Mouse (Mus musculus) heart, embryonic 15.5 days (tissue): Measurements from ENCODE around the gene Pde4a. TPM values are rescaled to one million over a fixed set of nuclear protein-coding genes. Genes with fewer than 3 reads are reported as not detected.
A peak's percentile ranks its signal among the peaks of the same experiment; 100 is the strongest.

Source experiments
- ATAC-seq: fragments of 200-750 bp; cut with Nextera tagmentation; replicated peaks from 2 replicates; pipeline ENCODE4 v1.8.0; 2017; ENCODE audit warnings: low read depth, moderate TSS enrichment; ENCODE audit not compliant: insufficient number of reproducible peaks, insufficient read depth, low FRiP score
- H3K27ac ChIP-seq: fragments of 300-500 bp; sonication (generic); 2 replicates; pipeline ENCODE4 v1.5.1; 2015; ENCODE audit warnings: mild to moderate bottlenecking, inconsistent platforms
- H3K27me3 ChIP-seq: fragments of 300-500 bp; sonication (generic); 2 replicates; pipeline ENCODE4 v1.6.1; 2015; ENCODE audit warnings: inconsistent platforms
- H3K36me3 ChIP-seq: fragments of 300-500 bp; sonication (generic); 2 replicates; pipeline ENCODE4 v1.6.1; 2015; ENCODE audit warnings: mild to moderate bottlenecking, inconsistent platforms
- H3K4me1 ChIP-seq: fragments of 300-500 bp; sonication (generic); replicated peaks from 2 replicates; pipeline ENCODE4 v1.6.1; 2015; ENCODE audit warnings: inconsistent platforms
- H3K4me2 ChIP-seq: fragments of 300-500 bp; sonication (generic); 2 replicates; pipeline ENCODE4 v1.6.1; 2015; ENCODE audit warnings: inconsistent platforms, mild to moderate bottlenecking, moderate library complexity
- H3K4me3 ChIP-seq: fragments of 300-500 bp; sonication (generic); 2 replicates; pipeline ENCODE4 v1.5.1; 2015; ENCODE audit warnings: mild to moderate bottlenecking, inconsistent platforms
- H3K9ac ChIP-seq: fragments of 300-500 bp; sonication (generic); 2 replicates; pipeline ENCODE4 v1.6.1; 2015; ENCODE audit warnings: mild to moderate bottlenecking, inconsistent platforms
- H3K9me3 ChIP-seq: fragments of 300-500 bp; sonication (generic); replicated peaks from 2 replicates; pipeline ENCODE4 v1.6.1; 2016; ENCODE audit warnings: inconsistent platforms
- WGBS: fragments of 180-500 bp; shearing (Covaris S2); methylation state at CpG from one replicate; pipeline ENCODE4 v1.1.7; 2015; ENCODE audit warnings: mixed read lengths; 5-methylcytosine and 5-hydroxymethylcytosine counted together
- polyA plus RNA-seq: library from polyadenylated mRNA; unstranded; fragments of >200 nt; fragmentation: Nextera tagmentation; extraction: Ambion mirVana; gene quantifications from 2 replicates; pipeline ENCODE4 v1.2.1, GENCODE M21; 2015

The Pde4a gene
- polyA plus RNA-seq, 1 experiment from 2014 or later = 13.0 TPM

DNA sequence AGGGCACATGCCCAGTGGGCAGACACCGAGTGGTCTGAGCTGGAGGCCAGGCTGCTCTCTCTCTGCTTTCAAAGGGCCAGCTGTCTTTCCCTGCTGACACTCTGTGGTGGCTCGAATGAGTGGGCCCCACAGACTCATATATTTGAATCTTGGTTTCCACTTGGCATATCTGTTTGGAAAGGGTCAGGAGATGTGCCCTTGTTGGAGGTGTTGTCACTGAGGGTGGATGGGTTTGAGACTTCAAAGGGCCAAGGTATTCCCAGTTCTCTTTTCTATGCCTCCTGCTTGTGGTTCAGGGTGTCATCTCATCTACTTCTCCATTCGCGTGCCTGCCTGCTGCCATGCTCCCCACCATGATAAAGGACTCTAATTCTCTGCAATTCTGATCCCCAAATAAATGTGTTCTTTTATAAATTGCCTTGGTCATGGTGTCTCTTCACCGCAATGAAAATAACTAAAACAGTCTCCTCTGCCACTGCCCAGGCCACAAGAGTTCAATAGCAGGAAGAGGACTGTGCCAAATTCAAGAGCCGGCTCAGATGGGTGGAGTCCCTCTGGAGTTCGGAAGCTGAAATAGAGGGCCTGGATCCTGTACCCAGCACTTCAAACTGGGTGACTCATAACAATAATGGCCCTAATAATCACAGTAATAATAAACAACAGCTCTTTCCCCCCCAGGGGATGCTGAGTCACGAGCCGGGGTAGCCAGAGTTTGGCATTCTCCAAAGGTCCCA is 30.8 kb upstream of the Pde4a start:
- H3K4me3 ChIP-seq = no peak overlapping the region
- H3K27ac ChIP-seq = 0 out of 2 replicates have a peak overlapping the region, but pooled peaks have one; percentile 17
- H3K4me2 ChIP-seq = no peak overlapping the region
- no peaks in the 10 kb centered on the region for H3K9me3 ChIP-seq
- no peak overlapping the region for H3K9ac ChIP-seq
- no peaks in the 10 kb centered on the region for H3K27me3 ChIP-seq
- no peak for ATAC-seq
- peaks cover 17% of the 10 kb centered on the region for H3K36me3 ChIP-seq
- peaks cover 29% of the 10 kb centered on the region for H3K4me1 ChIP-seq
- 55% methylated on average over 9 of the region's 9 CpGs for WGBS

DNA sequence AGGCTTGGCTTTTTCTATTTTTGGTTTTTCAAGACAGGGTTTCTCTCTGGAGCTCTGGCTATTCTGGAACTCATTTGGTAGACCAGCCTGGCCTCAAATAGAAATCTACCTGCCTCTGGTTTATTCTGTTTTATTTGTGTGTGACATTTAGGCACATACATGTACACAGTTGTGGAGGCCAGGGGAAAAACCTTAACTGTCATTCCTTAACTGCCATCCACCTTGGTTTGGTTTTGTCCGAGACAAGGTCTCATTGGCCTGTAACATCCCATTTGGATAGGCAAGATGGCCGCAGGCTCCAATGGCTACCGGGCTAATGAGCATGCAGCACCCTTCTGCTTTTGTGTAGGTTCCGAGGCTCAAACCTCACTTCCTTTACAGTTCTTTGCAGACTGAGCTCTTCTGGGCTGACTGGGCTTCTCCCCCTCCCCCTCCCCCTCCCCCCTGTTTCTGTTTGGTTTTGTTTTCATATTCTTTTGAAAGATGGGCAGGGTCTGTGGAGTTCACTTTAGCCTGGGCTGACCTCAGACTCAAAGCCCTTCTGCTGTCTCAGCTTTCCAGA is 30.1 kb upstream of the Pde4a start:
- H3K36me3 ChIP-seq = peaks cover 24% of the 10 kb centered on the region
- no peak overlapping the region for H3K4me2 ChIP-seq
- H3K9me3 ChIP-seq = no peaks in the 10 kb centered on the region
- H3K9ac ChIP-seq = no peak overlapping the region
- peaks cover 25% of the 10 kb centered on the region for H3K4me1 ChIP-seq
- 0 out of 2 replicates have a peak overlapping the region, but pooled peaks have one; percentile 17 for H3K27ac ChIP-seq
- WGBS = 69% methylated on average over 4 of the region's 4 CpGs
- no peak overlapping the region for H3K4me3 ChIP-seq
- ATAC-seq = no peak
- no peaks in the 10 kb centered on the region for H3K27me3 ChIP-seq

DNA sequence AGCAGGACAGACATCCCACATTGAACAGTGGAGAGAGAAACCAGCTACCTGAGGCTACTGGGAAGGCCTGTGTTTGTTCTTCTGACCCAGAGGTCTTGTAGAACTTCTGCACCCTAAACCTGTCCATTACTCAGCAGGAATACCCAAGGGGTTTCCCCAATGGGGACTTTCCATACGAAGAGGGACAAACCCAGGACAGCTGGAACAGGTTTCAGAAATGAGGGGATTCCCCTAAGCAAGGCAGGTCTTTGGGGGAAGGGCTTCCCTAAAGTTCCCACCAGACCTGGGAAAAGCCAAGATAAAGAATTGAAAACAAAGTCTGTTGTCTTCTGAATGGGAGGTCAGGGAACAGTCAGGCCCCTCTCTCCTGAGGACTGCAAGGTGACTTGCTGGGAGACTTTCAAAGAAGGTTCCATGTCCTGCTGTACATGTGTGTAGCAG is 29.6 kb upstream of the Pde4a start:
- H3K4me1 ChIP-seq = peaks cover 23% of the 10 kb centered on the region
- WGBS = 37% methylated on average over 1 of the region's 1 CpGs
- H3K4me2 ChIP-seq = no peak overlapping the region
- H3K4me3 ChIP-seq = no peak overlapping the region
- no peaks in the 10 kb centered on the region for H3K27me3 ChIP-seq
- H3K36me3 ChIP-seq = peaks cover 29% of the 10 kb centered on the region
- H3K9ac ChIP-seq = no peak overlapping the region
- no peaks in the 10 kb centered on the region for H3K9me3 ChIP-seq
- ATAC-seq = no peak
- H3K27ac ChIP-seq = 0 out of 2 replicates have a peak overlapping the region, but pooled peaks have one; percentile 17

DNA sequence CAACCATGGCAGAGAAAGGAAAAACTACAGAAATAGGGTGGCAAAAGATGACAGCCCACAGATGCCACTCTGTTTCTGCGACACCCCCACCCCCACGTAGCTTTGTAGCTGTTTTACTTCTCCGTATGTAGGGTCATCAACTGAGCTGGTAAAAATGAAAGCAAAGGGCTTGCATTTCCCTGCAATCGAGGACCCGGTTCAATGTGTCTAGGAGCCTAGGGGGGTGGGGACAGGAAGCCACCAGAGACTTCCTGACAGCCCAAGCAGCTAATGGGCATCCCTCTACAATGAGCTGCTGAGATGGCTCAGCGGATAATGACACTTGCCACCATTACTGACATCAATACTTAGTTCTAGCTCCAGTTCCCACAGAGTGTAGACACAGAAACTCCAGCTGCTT is 29.1 kb upstream of the Pde4a start:
- ATAC-seq = no peak
- Histone ChIP-seq H3K9ac (no peak overlapping the region), H3K4me1 (peaks cover 22% of the 10 kb centered on the region), H3K36me3 (peaks cover 34% of the 10 kb centered on the region), H3K27ac (0 out of 2 replicates have a peak overlapping the region, but pooled peaks have one; percentile 17), H3K9me3 (no peaks in the 10 kb centered on the region), H3K4me2 (no peak overlapping the region), H3K4me3 (no peak overlapping the region), H3K27me3 (no peaks in the 10 kb centered on the region)
- 64% methylated on average over 6 of the region's 6 CpGs for WGBS

DNA sequence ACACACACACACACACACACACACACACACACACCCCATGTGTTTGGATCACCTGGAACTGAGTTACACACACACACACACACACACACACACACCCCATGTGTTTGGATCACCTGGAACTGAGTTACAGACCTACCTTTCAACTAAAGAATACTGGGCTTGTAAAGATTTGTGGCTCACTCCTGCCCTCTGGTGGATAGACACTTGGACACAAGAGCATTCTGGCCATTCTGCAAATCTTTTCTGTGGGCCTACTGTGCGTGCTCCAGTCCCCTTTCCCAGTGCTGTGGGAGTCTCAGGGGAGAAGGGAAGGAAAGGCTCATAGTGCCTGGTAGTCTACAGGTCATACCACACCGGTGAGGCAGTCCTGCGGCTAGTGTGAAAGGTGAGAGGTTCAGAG is 28.3 kb upstream of the Pde4a start:
- no peak overlapping the region for H3K4me2 ChIP-seq
- no peak overlapping the region for H3K9ac ChIP-seq
- H3K27me3 ChIP-seq = no peaks in the 10 kb centered on the region
- peaks cover 42% of the 10 kb centered on the region for H3K36me3 ChIP-seq
- no peak overlapping the region for H3K27ac ChIP-seq
- ATAC-seq = no peak
- WGBS = 45% methylated on average over 3 of the region's 3 CpGs
- peaks cover 20% of the 10 kb centered on the region for H3K4me1 ChIP-seq
- no peak overlapping the region for H3K4me3 ChIP-seq
- H3K9me3 ChIP-seq = no peaks in the 10 kb centered on the region

DNA sequence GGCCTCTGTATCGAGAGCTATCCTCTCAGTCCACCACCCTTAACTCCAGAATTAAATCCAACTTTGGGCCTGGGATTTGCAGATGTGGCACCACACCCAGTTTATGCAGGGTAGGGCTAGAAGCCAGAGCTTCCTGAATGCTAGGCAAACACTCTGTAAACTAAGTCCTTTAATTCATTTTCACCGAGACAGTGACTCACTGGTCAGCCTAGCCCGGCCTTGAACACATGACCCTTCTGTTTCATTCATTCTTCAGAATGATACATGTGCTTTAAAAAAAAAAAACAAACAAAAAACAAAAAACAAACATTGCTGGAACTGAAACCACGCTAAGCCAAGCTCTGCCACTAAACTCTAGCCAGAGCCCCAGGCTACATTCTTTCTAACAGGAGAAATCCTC is 27.1 kb upstream of the Pde4a start:
- peaks cover 20% of the 10 kb centered on the region for H3K4me1 ChIP-seq
- no peaks in the 10 kb centered on the region for H3K27me3 ChIP-seq
- H3K27ac ChIP-seq = no peak overlapping the region
- no peak overlapping the region for H3K4me2 ChIP-seq
- no peak for ATAC-seq
- H3K36me3 ChIP-seq = peaks cover 54% of the 10 kb centered on the region
- H3K4me3 ChIP-seq = no peak overlapping the region
- no peaks in the 10 kb centered on the region for H3K9me3 ChIP-seq
- WGBS = 75% methylated on average over 4 of the region's 4 CpGs
- H3K9ac ChIP-seq = no peak overlapping the region

DNA sequence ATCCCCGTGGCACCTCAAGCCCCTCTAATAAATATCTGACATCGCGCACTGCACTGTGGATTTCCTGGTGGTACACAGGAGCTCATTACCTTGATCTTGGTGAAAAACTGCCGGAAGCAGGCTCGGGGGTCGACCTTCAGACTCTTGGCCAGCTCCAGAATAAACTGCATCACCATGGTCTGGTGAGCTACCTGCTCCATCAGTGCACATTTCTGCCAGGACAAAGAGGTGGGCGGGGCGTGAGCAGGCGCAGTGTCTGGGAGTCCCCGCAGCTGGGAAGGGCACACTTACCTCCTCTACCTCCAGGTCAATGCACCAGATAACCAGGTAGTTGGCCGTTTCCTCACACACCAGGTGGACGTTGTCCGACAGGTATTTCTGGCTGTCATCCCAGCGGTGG is 23.6 kb upstream of the Pde4a start:
- H3K36me3 ChIP-seq = peaks cover 69% of the 10 kb centered on the region
- no peak for ATAC-seq

DNA sequence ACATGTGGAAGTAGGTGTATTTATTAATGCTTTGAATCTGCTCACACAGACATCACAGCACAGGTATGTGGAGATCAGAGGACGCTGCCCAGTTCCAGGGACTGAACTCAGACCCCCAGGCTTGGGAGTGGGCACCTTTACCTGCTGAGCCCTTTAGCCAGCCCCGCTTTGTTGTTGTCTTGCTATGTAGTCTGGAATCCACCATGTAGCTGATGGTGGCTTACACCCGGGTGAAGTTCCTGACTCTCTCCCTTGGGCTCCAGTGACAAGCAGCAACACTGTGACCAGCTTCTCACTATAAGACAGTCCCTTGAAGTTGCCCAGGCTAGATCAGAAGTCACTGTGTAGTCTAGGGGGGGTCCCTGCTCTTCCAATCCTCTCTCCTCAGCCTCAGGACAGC is 21.2 kb upstream of the Pde4a start:
- no peak overlapping the region for H3K27ac ChIP-seq
- peaks cover 55% of the 10 kb centered on the region for H3K36me3 ChIP-seq
- H3K27me3 ChIP-seq = no peaks in the 10 kb centered on the region
- H3K9me3 ChIP-seq = no peaks in the 10 kb centered on the region
- no peak overlapping the region for H3K4me3 ChIP-seq
- H3K4me2 ChIP-seq = no peak overlapping the region
- H3K9ac ChIP-seq = no peak overlapping the region
- peaks cover 38% of the 10 kb centered on the region for H3K4me1 ChIP-seq
- ATAC-seq = no peak
- WGBS = 98% methylated on average over 3 of the region's 3 CpGs

More for the DNA sequence above, 23.6 kb upstream of the Pde4a start:
- Histone ChIP-seq H3K4me3 (no peak overlapping the region), H3K27me3 (no peaks in the 10 kb centered on the region), H3K9ac (no peak overlapping the region), H3K4me1 (peaks cover 17% of the 10 kb centered on the region), H3K27ac (no peak overlapping the region), H3K4me2 (no peak overlapping the region), H3K9me3 (no peaks in the 10 kb centered on the region)
- WGBS = 94% methylated on average over 14 of the region's 14 CpGs

DNA sequence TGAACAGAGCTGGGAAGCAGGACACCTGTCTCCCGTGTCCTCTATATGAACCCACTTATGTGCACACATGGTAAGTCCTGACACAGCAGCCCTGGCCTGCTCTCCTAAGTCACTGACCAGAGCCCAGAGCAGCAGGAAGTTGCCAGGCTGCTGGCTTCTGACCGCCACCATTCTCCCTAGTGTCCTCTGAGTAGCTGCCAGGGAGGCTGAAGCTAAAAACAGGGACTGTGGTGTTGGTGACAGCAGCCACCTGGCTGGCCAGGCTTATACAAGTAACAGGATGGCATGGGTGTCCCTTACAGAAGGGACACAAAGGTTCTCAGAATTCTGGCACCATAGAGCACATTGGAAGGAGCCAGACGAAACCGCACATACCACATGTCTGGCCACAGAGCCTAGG is 20.1 kb upstream of the Pde4a start:
- peaks cover 45% of the 10 kb centered on the region for H3K36me3 ChIP-seq
- H3K9ac ChIP-seq = no peak overlapping the region
- WGBS = 84% methylated on average over 4 of the region's 4 CpGs
- H3K9me3 ChIP-seq = no peaks in the 10 kb centered on the region
- no peaks in the 10 kb centered on the region for H3K27me3 ChIP-seq
- H3K4me3 ChIP-seq = no peak overlapping the region
- no peak overlapping the region for H3K4me2 ChIP-seq
- no peak for ATAC-seq
- H3K4me1 ChIP-seq = peaks cover 42% of the 10 kb centered on the region
- no peak overlapping the region for H3K27ac ChIP-seq

DNA sequence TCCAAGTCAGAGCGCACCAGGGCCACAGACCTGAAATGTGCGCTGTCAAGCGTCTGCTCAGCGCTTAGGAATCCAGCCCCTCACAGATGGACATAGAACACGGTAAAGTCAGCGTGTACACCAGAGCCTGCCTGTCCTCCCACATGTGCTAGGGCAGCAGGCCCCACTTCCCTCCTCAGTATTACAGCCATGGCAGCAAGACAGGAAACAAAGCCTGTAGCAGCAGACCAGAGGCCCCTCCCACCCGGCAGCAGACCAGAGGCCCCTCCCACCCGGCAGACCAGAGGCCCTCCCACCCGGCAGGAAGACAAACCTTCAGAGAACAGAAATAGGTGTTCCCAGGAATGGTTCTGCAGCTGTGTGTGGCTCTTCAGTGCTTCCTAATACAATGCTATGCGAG is 18.8 kb upstream of the Pde4a start:
- Histone ChIP-seq H3K9ac (peak overlapping the region; percentile 30; the same call in 1 of the 2 replicates), H3K27ac (peak overlapping the region; percentile 46), H3K4me3 (peak overlapping the region; percentile 19), H3K4me1 (peaks cover 42% of the 10 kb centered on the region), H3K4me2 (peak overlapping the region; percentile 51), H3K36me3 (peaks cover 32% of the 10 kb centered on the region), H3K9me3 (no peaks in the 10 kb centered on the region), H3K27me3 (no peaks in the 10 kb centered on the region)
- no peak; the same call in 1 of the 2 replicates for ATAC-seq
- 31% methylated on average over 10 of the region's 10 CpGs for WGBS

DNA sequence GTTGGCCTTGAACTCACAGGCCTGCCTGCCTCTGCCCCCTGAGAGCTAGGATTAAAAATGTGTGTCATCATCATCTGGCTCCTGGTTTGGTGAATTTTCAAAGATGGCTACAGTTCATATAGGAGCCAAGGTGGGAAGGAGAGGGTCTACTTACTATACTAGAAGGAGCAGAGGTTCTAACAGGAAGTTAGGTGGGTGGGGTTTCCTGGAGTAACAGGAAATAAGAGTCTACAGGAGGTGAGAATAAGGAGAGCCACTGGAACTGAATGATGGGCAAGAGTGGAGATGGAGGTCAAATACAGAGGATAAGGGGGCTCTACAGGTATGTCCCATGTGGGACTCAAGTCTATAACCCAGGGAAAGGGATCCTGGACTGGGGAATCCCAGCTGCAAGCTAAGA is 17.1 kb upstream of the Pde4a start:
- Histone ChIP-seq H3K36me3 (peaks cover 15% of the 10 kb centered on the region; the same call in 1 of the 2 replicates), H3K27me3 (no peaks in the 10 kb centered on the region), H3K27ac (no peak overlapping the region), H3K9me3 (no peaks in the 10 kb centered on the region), H3K9ac (no peak overlapping the region; the same call in 1 of the 2 replicates), H3K4me3 (peak overlapping the region; percentile 88), H3K4me1 (peaks cover 54% of the 10 kb centered on the region), H3K4me2 (peak overlapping the region; percentile 72)
- ATAC-seq = no peak
